Mouse (Mus musculus) midbrain, embryonic 15.5 days (tissue): ENCODE measurements around the gene Asb1. TPM values are rescaled to one million over a fixed set of nuclear protein-coding genes. Genes with fewer than 3 reads are reported as not detected.
A peak's percentile ranks its signal among the peaks of the same experiment; 100 is the strongest.

Experiments used
- ATAC-seq: fragments of 200-750 bp; cut with Nextera tagmentation; replicated peaks from 2 replicates; pipeline ENCODE4 v1.8.0; 2017; ENCODE audit warnings: moderate TSS enrichment
- H3K27ac ChIP-seq: fragments of 300-500 bp; sonication (generic); 2 replicates; pipeline ENCODE4 v1.5.1; 2015; ENCODE audit warnings: mild to moderate bottlenecking, inconsistent platforms
- H3K27me3 ChIP-seq: fragments of 300-500 bp; sonication (generic); replicated peaks from 2 replicates; pipeline ENCODE4 v1.6.1; 2015; ENCODE audit warnings: inconsistent platforms
- H3K36me3 ChIP-seq: fragments of 300-500 bp; sonication (generic); replicated peaks from 2 replicates; pipeline ENCODE4 v1.6.1; 2015; ENCODE audit warnings: inconsistent platforms
- H3K4me1 ChIP-seq: fragments of 300-500 bp; sonication (generic); 2 replicates; pipeline ENCODE4 v1.6.1; 2015; ENCODE audit warnings: inconsistent platforms
- H3K4me2 ChIP-seq: fragments of 300-500 bp; sonication (generic); 2 replicates; pipeline ENCODE4 v1.6.1; 2015; ENCODE audit warnings: inconsistent platforms, mild to moderate bottlenecking, moderate library complexity
- H3K4me3 ChIP-seq: fragments of 300-500 bp; sonication (generic); 2 replicates; pipeline ENCODE4 v1.5.1; 2015; ENCODE audit warnings: mild to moderate bottlenecking, inconsistent platforms
- H3K9ac ChIP-seq: fragments of 300-500 bp; sonication (generic); 2 replicates; pipeline ENCODE4 v1.6.1; 2015; ENCODE audit warnings: mild to moderate bottlenecking, inconsistent platforms
- H3K9me3 ChIP-seq: fragments of 300-500 bp; sonication (generic); 2 replicates; pipeline ENCODE4 v1.6.1; 2016; ENCODE audit warnings: inconsistent platforms
- WGBS: fragments of 180-500 bp; shearing (Covaris S2); methylation state at CpG from one replicate; pipeline ENCODE4 v1.1.7; 2015; ENCODE audit warnings: mixed read lengths; 5-methylcytosine and 5-hydroxymethylcytosine counted together
- polyA plus RNA-seq: library from polyadenylated mRNA; unstranded; fragments of >200 nt; fragmentation: Nextera tagmentation; extraction: Ambion mirVana; gene quantifications from 2 replicates; pipeline ENCODE4 v1.2.1, GENCODE M21; 2015

Asb1 gene
- polyA plus RNA-seq, 1 experiment from 2014 or later = 11.8 TPM

- Histone ChIP-seq H3K4me1 (peaks cover 8% of the 10 kb centered on the region; the same call in 1 of the 2 replicates), H3K27ac (no peak overlapping the region), H3K9me3 (no peaks in the 10 kb centered on the region), H3K27me3 (no peaks in the 10 kb centered on the region), H3K9ac (no peak overlapping the region), H3K4me3 (no peak overlapping the region), H3K36me3 (peaks cover 18% of the 10 kb centered on the region), H3K4me2 (no peak overlapping the region)
- WGBS = 84% methylated on average over 2 of the region's 2 CpGs
- no peak for ATAC-seq
Observed at GRCm38 (mm10) chr1:91549073-91549472, 8.7 kb downstream of the Asb1 start.

GRCm38 (mm10) chr1:91557099-91557498, 16.8 kb downstream of the Asb1 start:
- no peak for ATAC-seq
- H3K36me3 ChIP-seq = peaks cover 21% of the 10 kb centered on the region; the same call in 1 of the 2 replicates
- no peaks in the 10 kb centered on the region for H3K9me3 ChIP-seq
- no peaks in the 10 kb centered on the region for H3K4me1 ChIP-seq
- H3K27me3 ChIP-seq = no peaks in the 10 kb centered on the region
- H3K4me3 ChIP-seq = no peak overlapping the region
- no peak overlapping the region for H3K4me2 ChIP-seq
- 71% methylated on average over 2 of the region's 2 CpGs for WGBS
- no peak overlapping the region for H3K9ac ChIP-seq
- H3K27ac ChIP-seq = no peak overlapping the region

- no peaks in the 10 kb centered on the region for H3K36me3 ChIP-seq
- no peak overlapping the region for H3K4me2 ChIP-seq
- no peaks in the 10 kb centered on the region for H3K9me3 ChIP-seq
- WGBS = 83% methylated on average over 6 of the region's 6 CpGs
- no peak overlapping the region for H3K4me3 ChIP-seq
- ATAC-seq = no peak
- H3K27ac ChIP-seq = no peak overlapping the region
- no peak overlapping the region for H3K9ac ChIP-seq
- no peaks in the 10 kb centered on the region for H3K27me3 ChIP-seq
- no peaks in the 10 kb centered on the region for H3K4me1 ChIP-seq
Observed at GRCm38 (mm10) chr1:91561226-91561625, 20.9 kb downstream of the Asb1 start.

- WGBS = 87% methylated on average over 4 of the region's 4 CpGs
Observed at GRCm38 (mm10) chr1:91562977-91563590, 22.7 kb downstream of the Asb1 start.

GRCm38 (mm10) chr1:91564004-91564403, 23.7 kb downstream of the Asb1 start:
- H3K4me3 ChIP-seq = no peak overlapping the region
- no peak for ATAC-seq
- 82% methylated on average over 3 of the region's 3 CpGs for whole genome bisulfite sequencing
- H3K4me1 ChIP-seq = no peaks in the 10 kb centered on the region
- no peaks in the 10 kb centered on the region for H3K36me3 ChIP-seq
- H3K9me3 ChIP-seq = no peaks in the 10 kb centered on the region
- no peak overlapping the region for H3K9ac ChIP-seq
- H3K27me3 ChIP-seq = no peaks in the 10 kb centered on the region
- H3K27ac ChIP-seq = no peak overlapping the region
- no peak overlapping the region for H3K4me2 ChIP-seq

More at GRCm38 (mm10) chr1:91562977-91563590, 22.7 kb downstream of the Asb1 start:
- Histone ChIP-seq H3K4me3 (no peak overlapping the region), H3K9me3 (no peaks in the 10 kb centered on the region), H3K4me2 (no peak overlapping the region), H3K36me3 (no peaks in the 10 kb centered on the region), H3K9ac (no peak overlapping the region), H3K27ac (no peak overlapping the region), H3K4me1 (no peaks in the 10 kb centered on the region), H3K27me3 (no peaks in the 10 kb centered on the region)
- no peak for ATAC-seq

- no peaks in the 10 kb centered on the region for H3K4me1 ChIP-seq
Observed at GRCm38 (mm10) chr1:91564598-91564997, 24.3 kb downstream of the Asb1 start.

GRCm38 (mm10) chr1:91567269-91567668, 26.9 kb downstream of the Asb1 start:
- Histone ChIP-seq H3K9ac (no peak overlapping the region), H3K4me3 (no peak overlapping the region), H3K4me2 (no peak overlapping the region), H3K36me3 (no peaks in the 10 kb centered on the region), H3K9me3 (no peaks in the 10 kb centered on the region), H3K27ac (no peak overlapping the region), H3K27me3 (no peaks in the 10 kb centered on the region), H3K4me1 (no peaks in the 10 kb centered on the region)
- no peak for ATAC-seq
- WGBS = 81% methylated on average over 2 of the region's 2 CpGs

More at GRCm38 (mm10) chr1:91564598-91564997, 24.3 kb downstream of the Asb1 start:
- Histone ChIP-seq H3K9ac (no peak overlapping the region), H3K27me3 (no peaks in the 10 kb centered on the region), H3K4me2 (no peak overlapping the region), H3K27ac (no peak overlapping the region), H3K4me3 (no peak overlapping the region), H3K9me3 (no peaks in the 10 kb centered on the region), H3K36me3 (no peaks in the 10 kb centered on the region)
- 69% methylated on average over 6 of the region's 6 CpGs for WGBS
- ATAC-seq = no peak

GRCm38 (mm10) chr1:91572458-91572857, 32.1 kb downstream of the Asb1 start:
- WGBS = 87% methylated on average over 10 of the region's 10 CpGs
- Histone ChIP-seq H3K4me1 (no peaks in the 10 kb centered on the region), H3K4me3 (no peak overlapping the region), H3K9ac (no peak overlapping the region), H3K4me2 (no peak overlapping the region), H3K27me3 (no peaks in the 10 kb centered on the region), H3K36me3 (no peaks in the 10 kb centered on the region), H3K9me3 (no peaks in the 10 kb centered on the region), H3K27ac (no peak overlapping the region)
- no peak for ATAC-seq

GRCm38 (mm10) chr1:91574208-91574607, 33.9 kb downstream of the Asb1 start:
- H3K27ac ChIP-seq = no peak overlapping the region
- no peaks in the 10 kb centered on the region for H3K4me1 ChIP-seq
- H3K4me3 ChIP-seq = no peak overlapping the region
- no peaks in the 10 kb centered on the region for H3K36me3 ChIP-seq
- no peaks in the 10 kb centered on the region for H3K27me3 ChIP-seq
- WGBS = 62% methylated on average over 3 of the region's 3 CpGs
- H3K4me2 ChIP-seq = no peak overlapping the region
- 0 out of 2 replicates have a peak, but pooled peaks have one; percentile 50 for ATAC-seq
- H3K9ac ChIP-seq = no peak overlapping the region
- no peaks in the 10 kb centered on the region for H3K9me3 ChIP-seq

GRCm38 (mm10) chr1:91577883-91578517, 37.7 kb downstream of the Asb1 start:
- H3K9ac ChIP-seq = no peak overlapping the region

GRCm38 (mm10) chr1:91580503-91580902, 40.2 kb downstream of the Asb1 start:
- H3K4me3 ChIP-seq = no peak overlapping the region
- H3K9ac ChIP-seq = no peak overlapping the region
- no peak overlapping the region for H3K27ac ChIP-seq
- H3K4me1 ChIP-seq = no peaks in the 10 kb centered on the region
- H3K27me3 ChIP-seq = no peaks in the 10 kb centered on the region
- H3K36me3 ChIP-seq = no peaks in the 10 kb centered on the region
- no peaks in the 10 kb centered on the region for H3K9me3 ChIP-seq
- WGBS = 89% methylated on average over 2 of the region's 2 CpGs
- no peak overlapping the region for H3K4me2 ChIP-seq
- no peak for ATAC-seq

More at GRCm38 (mm10) chr1:91577883-91578517, 37.7 kb downstream of the Asb1 start:
- no peaks in the 10 kb centered on the region for H3K4me1 ChIP-seq
- H3K9me3 ChIP-seq = no peaks in the 10 kb centered on the region
- no peaks in the 10 kb centered on the region for H3K27me3 ChIP-seq
- no peaks in the 10 kb centered on the region for H3K36me3 ChIP-seq
- H3K4me3 ChIP-seq = no peak overlapping the region
- 76% methylated on average over 7 of the region's 7 CpGs for WGBS
- no peak overlapping the region for H3K4me2 ChIP-seq
- H3K27ac ChIP-seq = no peak overlapping the region
- ATAC-seq = no peak

- H3K27ac ChIP-seq = no peak overlapping the region
- H3K4me2 ChIP-seq = no peak overlapping the region
- WGBS = 92% methylated on average over 2 of the region's 2 CpGs
- ATAC-seq = no peak
- no peak overlapping the region for H3K4me3 ChIP-seq
- no peak overlapping the region for H3K9ac ChIP-seq
- H3K4me1 ChIP-seq = no peaks in the 10 kb centered on the region
- no peaks in the 10 kb centered on the region for H3K36me3 ChIP-seq
- no peaks in the 10 kb centered on the region for H3K27me3 ChIP-seq
- no peaks in the 10 kb centered on the region for H3K9me3 ChIP-seq
Observed at GRCm38 (mm10) chr1:91581206-91581605, 40.9 kb downstream of the Asb1 start.
